Mouse (Mus musculus): ENCODE results near the gene Mrps18a.

GRCm38 (mm10) chr17:46166270-46166669 is 55.5 kb downstream of the Mrps18a start:
- TF ChIP-seq POLR2A (IDR thresholded peaks at IDR 0.05; ENCODE audit: insufficient read depth, low read length), result no peak
- no peak for TF ChIP-seq CTCF (IDR thresholded peaks at IDR 0.05; ENCODE audit: low read depth, low read length)
- TF ChIP-seq EP300 (IDR thresholded peaks at IDR 0.05; ENCODE audit: insufficient read depth, low read depth, low read length), result no peak
